In genomic region chr5:139595001-139595400, GRCm38 (mm10) we compare ENCODE assay signal across 17 mouse cellular contexts. TPM values are rescaled to one million over a fixed set of nuclear protein-coding genes. Genes with fewer than 3 reads are reported as not detected.
A peak's percentile ranks its signal among the peaks of the same experiment; 100 is the strongest.
DNase-seq lines count a peak whose midpoint lies in the region; ATAC-seq lines count a peak whose summit lies in the region.
"Had no signal": no experiment of that assay in that cellular context is flagged by ENCODE, and none has a peak within 500 bp of the region (broad histone marks: within the 10 kb centered on the region; RNA-seq: fewer than 3 reads in every experiment).

No protein-coding gene starts in this region.

- H3K36me3 ChIP-seq in midbrain, embryonic 14.5 days (ENCODE audit: control insufficient read depth, insufficient read depth, low read length) = no peaks in the 10 kb centered on the region
- no peaks in the 10 kb centered on the region for H3K36me3 ChIP-seq in midbrain, embryonic 11.5 days (ENCODE audit: control insufficient read depth, insufficient read depth, low read length)
- H3K36me3 ChIP-seq: heart, embryonic 13.5 days had no signal

- H3K27me3 ChIP-seq in midbrain, embryonic 14.5 days (ENCODE audit: control insufficient read depth, insufficient read depth, low read length) = no peaks in the 10 kb centered on the region
- H3K27me3 ChIP-seq in midbrain, embryonic 11.5 days (ENCODE audit: control insufficient read depth, insufficient read depth, low read length) = no peaks in the 10 kb centered on the region; the same call in 1 of the 2 replicates

- H3K27ac ChIP-seq in midbrain, embryonic 14.5 days (replicated peaks; ENCODE audit: low read depth, low read length) = peak overlapping the region; percentile 33; the same call in 1 of the 2 replicates
- H3K27ac ChIP-seq in midbrain, embryonic 11.5 days (ENCODE audit: low read depth, low read length) = no peak overlapping the region
- H3K27ac ChIP-seq: heart, embryonic 13.5 days; kidney, postnatal 0 days had no signal

- WGBS in midbrain, embryonic 14.5 days = 74% methylated on average over 14 of the region's 14 CpGs
- 88% methylated on average over 14 of the region's 14 CpGs for WGBS in midbrain, embryonic 11.5 days

- 0 out of 2 replicates have a peak, but pooled peaks have one; percentile 27 for ATAC-seq in cerebellum, adult (ENCODE audit: insufficient number of reproducible peaks, low FRiP score, low TSS enrichment)
- ATAC-seq in midbrain, embryonic 14.5 days (ENCODE audit: low FRiP score, low TSS enrichment) = no peak
- ATAC-seq in midbrain, embryonic 11.5 days (ENCODE audit: low FRiP score) = no peak
- ATAC-seq: activated CD4-positive, CD25-positive, alpha-beta regulatory T cell, adult 4 months; intestine, embryonic 16.5 days had no signal

- no peak overlapping the region for H3K4me3 ChIP-seq in midbrain, embryonic 14.5 days (replicated peaks; ENCODE audit: low read depth, low read length)
- no peak overlapping the region for H3K4me3 ChIP-seq in midbrain, embryonic 11.5 days (ENCODE audit: low read depth, low read length)
- H3K4me3 ChIP-seq: heart, embryonic 13.5 days had no signal

- H3K9me3 ChIP-seq in midbrain, embryonic 14.5 days (ENCODE audit: control insufficient read depth, low read length) = no peaks in the 10 kb centered on the region
- no peaks in the 10 kb centered on the region for H3K9me3 ChIP-seq in midbrain, embryonic 11.5 days (ENCODE audit: control insufficient read depth, low read length)
- H3K9me3 ChIP-seq: heart, embryonic 13.5 days had no signal

- DNase-seq in cerebellum, postnatal 4 days (ENCODE audit: low spot score in 2 of 2) = no peak
- peak; percentile 49 for DNase-seq in midbrain, embryonic 14.5 days
- no peak for DNase-seq in midbrain, embryonic 11.5 days (ENCODE audit: low spot score, missing footprints)
- DNase-seq in cerebellum, adult 11-12 months = peak; percentile 62
- DNase-seq in cerebellum, postnatal 36 days = peak; percentile 65 to 74
- no peak for DNase-seq in lung, postnatal 36 days
- DNase-seq in ovary, postnatal 36 days (ENCODE audit: low spot score) = no peak
- DNase-seq: adrenal gland, postnatal 25 days; heart, postnatal 4 days; lung, embryonic 14.5 days had no signal

- H3K4me2 ChIP-seq in midbrain, embryonic 14.5 days (ENCODE audit: low read length) = no peak overlapping the region
- H3K4me2 ChIP-seq in midbrain, embryonic 11.5 days = no peak overlapping the region
- H3K4me2 ChIP-seq: heart, embryonic 13.5 days; lung, embryonic 14.5 days had no signal

- peak overlapping the region; percentile 17; the same call in 1 of the 2 replicates for H3K9ac ChIP-seq in midbrain, embryonic 14.5 days (replicated peaks; ENCODE audit: low read length)
- H3K9ac ChIP-seq in midbrain, embryonic 11.5 days (ENCODE audit: low read length) = no peak overlapping the region
- H3K9ac ChIP-seq: heart, embryonic 13.5 days; lung, embryonic 14.5 days had no signal

- peaks cover 32% of the 10 kb centered on the region for H3K4me1 ChIP-seq in midbrain, embryonic 14.5 days (ENCODE audit: control insufficient read depth, insufficient read depth, low read length)
- peaks cover 24% of the 10 kb centered on the region for H3K4me1 ChIP-seq in midbrain, embryonic 11.5 days (ENCODE audit: control insufficient read depth, insufficient read depth, low read length)

RNA-seq across cellular contexts. Expression of gene Uncx, which starts 51.7 kb away (rescaled TPM):
- polyA plus RNA-seq in midbrain, embryonic 14.5 days (2014; fragmentation: Nextera tagmentation; extraction: Ambion mirVana) = 39.6 and 44.0 TPM in 2 replicates
- 41.8 and 46.4 TPM in 2 replicates for polyA plus RNA-seq in midbrain, embryonic 11.5 days (2014; fragmentation: Nextera tagmentation; extraction: Ambion mirVana)
- polyA plus RNA-seq: activated CD4-positive, CD25-positive, alpha-beta regulatory T cell, adult 4 months; gonadal fat pad, adult 2 months; heart, embryonic 13.5 days; intestine, embryonic 16.5 days; liver, adult 2 months; lung, embryonic 14.5 days had no signal

Comparison
In these comparisons a context has a peak if more than half of its experiments do, and no peak if none do; other contexts are left out.
1. DNase-seq: peak in midbrain, embryonic 14.5 days (single experiment), cerebellum, adult 11-12 months (single experiment) and cerebellum, postnatal 36 days (2 of 2); none in cerebellum, postnatal 4 days (0 of 2), midbrain, embryonic 11.5 days (single experiment), lung, postnatal 36 days (single experiment) and ovary, postnatal 36 days (single experiment).